Mouse (Mus musculus) ovary, postnatal 36 days (tissue): ENCODE results near the gene Defb43.

Experiments used
- DNase-seq: peaks from one replicate; pipeline ENCODE4 v3.0.0; 2022; ENCODE audit warnings: low spot score, mixed read lengths

Gene Defb43

DNA sequence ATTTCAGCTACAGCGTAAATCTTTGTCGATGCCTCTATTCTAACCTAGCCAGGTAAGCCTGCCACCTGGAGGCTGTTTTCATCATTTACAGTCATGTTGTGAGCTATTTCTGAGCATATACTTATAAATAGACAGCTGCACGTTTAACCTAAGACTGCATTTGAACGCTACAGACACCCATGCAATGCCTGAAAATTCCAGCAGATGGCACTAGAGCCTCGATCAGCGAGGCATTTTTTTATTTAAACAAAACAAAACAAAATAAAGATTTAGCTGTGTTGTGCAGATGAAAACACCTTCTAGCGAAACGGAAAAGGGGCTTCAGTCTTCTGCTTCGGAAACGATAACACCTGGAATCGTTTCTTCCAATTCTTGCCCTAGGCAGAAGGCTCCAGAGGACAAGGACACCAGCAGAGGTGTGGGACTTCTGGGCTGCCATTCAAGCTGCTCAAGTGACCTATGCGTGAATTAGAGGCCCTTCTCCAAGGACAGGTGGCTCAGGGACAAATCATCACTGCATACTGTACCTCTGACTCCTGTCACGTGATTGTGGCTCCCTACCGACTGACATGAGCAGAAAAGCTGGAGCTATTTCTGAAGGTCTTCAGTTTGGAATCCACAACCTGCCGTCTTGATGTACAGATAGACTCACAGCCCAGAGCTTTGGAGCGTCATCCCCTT lies 55.2 kb downstream of the Defb43 start:
- peak; percentile 65 for DNase-seq
